Mouse (Mus musculus) fibroblast of lung, adult 2 months (primary cell): ENCODE measurements around the gene Inafm1.
A peak's percentile ranks its signal among the peaks of the same experiment; 100 is the strongest.
"Not testable (repeated sequence)": the region's sequence is repeated elsewhere in the genome, so short reads cannot be mapped to it uniquely, and the experiment has no call there.

Experiments used
- DNase-seq: peaks from one replicate; pipeline ENCODE4 v3.0.0-alpha.2; 2011; ENCODE audit warnings: low read depth

Gene Inafm1

DNA sequence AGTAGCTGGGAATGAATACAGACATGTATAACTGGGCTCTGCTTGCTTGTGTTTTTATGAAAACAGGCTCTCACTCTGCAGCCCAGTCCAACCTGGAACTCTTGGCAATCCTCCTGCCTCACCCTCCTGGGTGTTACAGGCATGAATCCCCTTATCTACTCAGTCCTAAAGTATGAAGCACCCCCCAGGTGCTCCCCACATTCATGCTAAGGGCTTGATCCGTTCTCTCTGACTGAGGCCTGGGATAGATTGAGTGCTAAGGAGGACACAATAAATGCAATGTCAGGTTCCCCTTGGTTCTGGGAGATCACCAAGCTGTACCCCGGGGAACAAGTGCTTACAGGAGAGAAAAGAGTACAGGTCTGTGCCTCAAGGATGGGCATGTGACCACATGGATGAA, 24.2 kb upstream of the Inafm1 start:
- no peak for DNase-seq

DNA sequence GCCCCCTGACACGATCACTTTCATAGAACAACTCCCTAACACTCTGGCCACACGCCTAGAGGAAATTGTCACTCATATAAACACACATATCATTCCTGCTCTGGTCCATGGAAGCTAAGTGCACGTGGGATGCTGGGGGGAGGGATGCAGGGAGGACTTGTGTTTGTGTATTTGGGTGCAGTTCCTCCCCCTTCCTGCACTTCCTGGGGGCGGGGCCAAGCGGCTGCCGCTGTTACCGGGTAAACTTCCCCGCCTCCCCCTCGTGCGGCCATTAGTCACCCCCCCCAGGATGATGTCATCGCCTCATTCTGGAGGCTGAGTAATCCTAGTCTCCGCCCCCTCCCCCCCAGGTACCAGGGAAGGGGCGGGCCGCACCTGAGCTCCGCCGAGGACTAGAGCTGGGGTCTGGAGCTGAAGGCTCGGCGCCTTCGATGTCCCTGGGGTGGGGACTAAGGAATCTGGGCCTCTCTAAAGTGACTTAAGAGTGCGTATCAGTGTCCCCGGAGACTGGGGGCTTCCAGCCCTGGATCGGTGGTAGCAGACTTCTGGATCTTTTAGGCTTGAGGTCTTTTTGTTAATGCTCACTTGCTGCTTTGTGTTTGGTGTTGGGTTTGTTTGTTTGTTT, 23.5 kb upstream of the Inafm1 start:
- DNase-seq, result peak; percentile 82

DNA sequence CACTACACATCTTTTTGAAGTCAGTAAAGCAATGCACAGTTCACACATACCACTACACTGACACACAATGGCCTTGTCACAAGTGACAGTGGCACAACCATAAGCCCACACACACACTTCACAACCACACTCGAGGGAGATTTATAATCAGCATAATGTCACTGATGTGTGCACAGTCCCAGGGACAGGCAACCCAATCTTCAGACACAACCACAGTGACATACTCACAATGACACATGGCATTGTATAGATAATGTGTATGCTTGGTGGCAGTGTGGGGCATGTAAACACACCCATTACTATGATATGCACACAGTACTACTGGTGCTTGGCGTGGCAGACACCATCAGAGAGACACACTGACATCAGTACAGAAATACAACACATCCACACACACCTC, 22.7 kb upstream of the Inafm1 start:
- no peak for DNase-seq

DNA sequence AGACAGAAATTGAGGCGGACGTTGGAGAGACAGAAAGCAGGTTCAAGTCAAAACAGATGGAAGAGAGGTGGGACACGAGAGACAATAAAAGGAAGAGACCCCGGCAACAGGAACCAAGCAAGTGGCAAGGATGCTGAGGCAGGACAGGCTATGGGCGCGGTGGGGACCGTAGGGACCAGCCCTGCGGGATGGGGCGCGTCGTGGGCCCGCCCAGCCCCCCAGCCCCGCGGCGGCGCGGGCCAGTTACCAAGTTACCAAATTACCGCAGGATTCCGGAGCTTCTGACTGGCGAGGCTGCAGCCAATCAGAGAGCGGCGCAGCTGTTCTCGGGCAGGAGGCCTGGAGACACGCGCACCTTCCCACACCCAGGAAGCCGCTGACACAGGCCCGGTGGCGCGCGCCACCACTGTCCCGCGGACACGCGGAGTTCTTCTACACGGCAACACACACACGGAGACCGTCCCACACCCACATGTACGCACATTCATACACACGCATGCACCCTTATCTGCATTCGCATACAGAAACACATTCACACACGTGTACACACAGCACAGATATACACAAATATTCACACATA, 22.0 kb upstream of the Inafm1 start:
- peak; percentile 73 for DNase-seq

DNA sequence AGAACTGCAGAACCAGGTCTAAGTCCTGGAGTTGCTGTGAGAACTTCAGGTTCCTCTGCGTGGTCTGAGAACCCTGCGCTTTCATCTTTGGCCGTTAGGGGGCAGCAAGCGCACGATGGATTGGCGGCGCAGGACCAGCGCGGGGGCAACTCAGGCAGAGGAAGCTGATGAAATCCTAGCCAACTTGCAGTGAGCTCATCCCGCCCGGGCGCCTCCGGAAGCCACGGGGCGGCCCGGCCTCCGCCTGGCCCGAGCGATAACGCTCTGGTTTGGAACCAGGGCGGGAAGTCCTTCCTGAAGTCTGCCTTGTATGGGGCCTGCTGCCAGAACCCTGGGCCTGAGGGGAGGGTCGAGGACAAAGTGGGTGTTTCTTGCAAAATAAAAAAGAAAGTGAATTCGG, 21.4 kb upstream of the Inafm1 start:
- DNase-seq, result peak; percentile 92

DNA sequence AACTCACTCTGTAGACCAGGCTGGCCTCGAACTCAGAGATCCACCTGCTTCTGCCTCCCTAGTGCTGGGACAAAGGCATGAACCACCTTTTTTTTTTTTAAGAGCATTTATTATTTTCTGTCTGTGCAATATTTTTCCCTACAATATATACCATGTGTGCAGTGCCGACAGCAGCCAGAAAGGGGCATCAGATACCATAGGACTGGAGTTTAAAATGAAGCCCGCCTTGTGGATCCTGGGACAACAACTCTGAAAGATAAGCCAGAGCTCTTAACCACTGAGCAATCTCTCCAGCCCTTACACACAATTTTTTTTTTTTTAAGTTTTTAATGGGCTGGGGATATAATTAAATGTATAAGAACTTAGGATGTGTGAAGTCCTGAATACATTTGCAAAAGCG, 20.9 kb upstream of the Inafm1 start:
- DNase-seq, result no peak

DNA sequence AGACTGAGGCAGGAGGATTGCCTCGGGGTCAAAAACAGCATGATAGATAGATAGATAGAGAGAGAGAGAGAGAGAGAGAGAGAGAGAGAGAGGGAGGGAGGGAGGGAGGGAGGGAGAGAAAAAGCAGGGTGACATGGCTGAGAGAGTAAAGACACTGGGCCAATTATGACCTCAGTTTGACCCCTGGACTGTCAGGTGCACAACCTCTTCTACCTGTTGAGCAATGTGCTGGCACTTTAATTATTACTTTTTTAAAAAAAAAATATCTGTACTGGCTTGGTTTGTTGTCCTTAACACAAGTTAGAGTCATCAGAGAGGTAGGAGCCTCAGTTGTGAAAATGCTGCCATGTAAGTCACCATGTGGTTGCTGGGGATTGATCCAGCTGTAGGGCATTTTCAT, 14.4 kb upstream of the Inafm1 start:
- DNase-seq, result no peak

DNA sequence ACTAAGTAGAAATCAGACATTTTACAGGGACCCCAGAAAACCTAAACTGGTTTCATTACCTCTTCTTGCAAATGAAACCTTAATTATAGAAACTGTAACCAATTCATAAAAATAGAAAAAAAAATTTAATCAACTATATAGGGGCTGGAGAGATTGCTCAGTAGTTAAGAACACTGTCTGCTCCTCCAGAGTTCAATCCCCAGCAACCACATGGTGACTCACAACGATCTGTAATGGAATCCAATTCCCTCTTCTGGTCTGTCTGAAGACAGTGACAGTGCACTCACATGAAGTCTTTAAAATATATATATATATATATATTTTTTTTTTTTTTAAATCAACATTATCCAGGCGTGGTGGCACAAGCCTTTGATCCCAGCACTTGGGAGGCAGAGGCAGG, 13.6 kb upstream of the Inafm1 start:
- no peak for DNase-seq

DNA sequence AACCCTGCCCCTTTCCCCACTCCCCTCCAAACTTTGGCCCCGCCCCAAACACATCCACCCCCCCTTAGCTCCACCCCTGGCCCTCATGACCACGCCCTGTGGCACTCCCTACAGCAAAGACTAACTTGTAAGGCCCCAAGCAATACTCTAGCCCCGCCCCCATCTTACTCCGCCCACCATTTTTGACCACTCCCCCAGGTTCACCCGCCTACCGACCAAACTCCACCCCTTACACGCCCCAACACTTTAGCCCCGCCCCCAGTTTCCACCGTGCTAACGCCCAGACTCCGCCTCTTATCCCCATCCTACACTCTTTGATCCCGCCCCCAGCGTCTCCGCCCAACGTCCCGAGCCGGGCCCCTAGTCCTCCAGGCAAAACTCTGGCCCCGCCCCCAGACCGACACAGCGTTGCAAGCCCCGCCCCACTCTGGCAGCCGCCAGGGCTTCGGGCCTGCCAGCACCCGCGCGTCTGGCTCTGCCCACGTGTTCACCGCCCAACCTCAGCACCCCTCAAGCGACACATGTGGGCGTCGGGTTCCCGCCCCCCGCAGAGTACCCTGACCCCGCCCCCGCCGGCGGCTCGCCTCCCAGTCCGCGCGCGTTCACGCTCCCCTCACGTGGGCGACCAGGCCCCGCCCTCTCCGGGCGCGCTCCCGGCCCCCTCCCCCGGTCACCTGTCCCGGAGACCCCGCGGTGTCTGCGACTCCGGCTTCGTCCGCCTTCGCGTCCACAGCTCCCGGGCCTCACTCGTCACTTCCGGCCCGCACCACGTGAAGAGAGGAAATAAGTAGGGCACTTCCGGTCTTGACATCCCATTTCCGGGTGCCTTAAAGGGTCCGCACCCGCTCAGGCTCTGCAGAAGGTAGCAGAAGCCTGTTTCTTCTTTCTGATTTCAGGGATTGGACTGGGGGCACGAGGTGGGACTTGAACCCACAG, 12.9 kb upstream of the Inafm1 start, which contains the start of gene Ccdc9:
Gene Ccdc9, minus strand, starts transcription at position 770 of the 936 bp plus-strand sequence.
- peak; percentile 97 for DNase-seq

DNA sequence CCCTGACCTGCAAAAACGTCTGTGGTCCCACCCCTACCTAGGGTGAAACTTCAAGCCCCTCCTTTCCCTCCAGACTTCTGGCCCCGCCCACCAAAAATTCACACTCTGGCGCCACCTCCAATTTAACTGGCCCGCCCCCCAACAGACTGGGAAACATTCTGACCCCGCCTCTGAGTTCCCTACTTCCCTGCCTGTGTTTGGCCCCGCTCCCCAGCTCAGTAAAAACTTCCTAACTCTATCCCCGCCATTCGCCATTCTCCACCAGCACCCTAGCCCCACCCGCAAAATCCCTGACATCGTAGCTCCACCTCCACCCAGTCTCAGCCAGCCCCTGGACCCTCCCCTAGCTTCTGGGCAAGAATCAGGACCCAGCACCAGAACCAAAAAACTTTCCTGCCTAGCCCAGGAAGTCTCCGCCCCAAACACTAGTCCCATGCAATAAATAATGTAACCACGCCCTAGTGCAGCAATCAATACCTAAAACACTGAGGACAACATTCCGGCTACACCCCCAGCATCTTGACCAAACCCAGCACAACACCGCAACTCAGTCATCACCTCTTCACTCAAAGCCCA, 12.1 kb upstream of the Inafm1 start:
- DNase-seq, result peak; percentile 51

DNA sequence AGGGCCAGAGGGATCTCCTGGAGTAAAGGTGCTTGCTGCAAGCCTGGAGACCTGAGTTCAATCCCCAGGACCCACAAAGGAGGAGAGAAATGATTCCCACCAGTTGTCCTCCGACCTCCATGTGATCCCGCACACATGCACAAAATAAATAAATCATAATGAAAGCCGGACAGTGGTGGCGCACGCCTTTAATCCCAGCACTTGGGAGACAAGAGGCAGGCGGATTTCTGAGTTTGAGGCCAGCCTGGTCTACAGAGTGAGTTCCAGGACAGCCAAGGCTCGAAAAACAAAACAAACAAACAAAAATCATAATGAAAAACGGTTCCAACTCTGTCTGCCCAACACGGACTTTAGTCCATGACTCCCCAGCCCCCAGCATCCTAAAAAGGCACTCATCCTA, 11.5 kb upstream of the Inafm1 start:
- DNase-seq, result no peak

DNA sequence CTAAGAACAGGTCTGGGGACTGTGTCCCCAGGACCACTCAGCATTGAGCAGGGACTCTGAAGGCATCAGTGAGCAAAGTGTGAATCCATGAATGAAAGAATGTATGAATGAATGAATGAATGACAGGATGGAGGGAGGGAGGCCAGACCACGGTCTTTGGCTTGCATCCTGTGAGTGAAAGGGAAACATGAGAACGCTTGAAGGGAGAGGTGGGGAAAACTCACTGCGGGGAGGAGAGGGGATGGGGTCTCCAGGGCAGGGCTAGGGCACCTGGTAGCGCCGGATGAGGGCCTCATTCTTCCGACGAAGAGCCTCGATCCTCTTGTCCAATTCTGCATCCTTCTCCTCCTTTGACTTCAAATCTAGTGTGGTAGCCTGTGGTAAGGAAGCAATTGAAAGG, 10.6 kb upstream of the Inafm1 start:
- DNase-seq, result no peak

DNA sequence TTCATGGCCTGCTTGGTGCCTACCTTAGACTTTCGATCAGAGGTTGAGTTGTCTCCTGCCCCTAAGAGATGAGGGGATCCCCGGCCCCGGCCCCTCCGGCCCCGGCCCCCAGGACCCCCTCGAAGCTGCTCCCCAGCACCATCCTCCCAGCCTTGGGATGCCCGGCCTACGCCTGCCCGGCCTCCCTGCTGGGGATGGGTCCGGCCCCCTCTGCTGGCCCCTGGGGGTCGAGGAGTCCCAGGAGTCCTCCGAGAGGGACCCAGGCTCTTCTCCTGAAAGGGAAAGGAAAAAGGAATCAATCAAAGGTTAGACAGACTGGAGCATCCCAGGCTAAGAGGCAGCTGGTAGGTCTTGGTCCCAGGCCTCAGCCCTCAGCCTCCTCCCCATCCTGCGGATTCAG, 8.9 kb upstream of the Inafm1 start:
- DNase-seq, result no peak

DNA sequence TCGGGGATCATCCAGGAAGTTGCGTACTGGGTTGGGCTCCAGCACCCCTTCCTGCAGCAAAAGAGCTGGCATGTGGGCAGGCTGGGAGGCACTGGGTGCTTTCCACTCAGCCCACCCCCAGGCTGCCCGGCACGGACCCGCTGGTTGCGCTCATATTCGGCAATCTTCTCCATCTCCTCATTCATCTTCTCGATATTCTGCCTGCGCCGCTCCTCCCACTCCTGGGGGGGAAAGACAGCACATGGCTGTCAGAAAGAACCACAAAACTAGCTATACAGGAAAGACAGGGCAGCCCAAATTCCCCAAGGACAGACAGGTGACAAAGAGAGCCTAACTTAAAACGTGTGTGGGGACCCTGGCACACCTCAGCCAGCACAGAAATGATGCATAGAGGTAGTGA, 7.3 kb upstream of the Inafm1 start:
- no peak for DNase-seq

DNA sequence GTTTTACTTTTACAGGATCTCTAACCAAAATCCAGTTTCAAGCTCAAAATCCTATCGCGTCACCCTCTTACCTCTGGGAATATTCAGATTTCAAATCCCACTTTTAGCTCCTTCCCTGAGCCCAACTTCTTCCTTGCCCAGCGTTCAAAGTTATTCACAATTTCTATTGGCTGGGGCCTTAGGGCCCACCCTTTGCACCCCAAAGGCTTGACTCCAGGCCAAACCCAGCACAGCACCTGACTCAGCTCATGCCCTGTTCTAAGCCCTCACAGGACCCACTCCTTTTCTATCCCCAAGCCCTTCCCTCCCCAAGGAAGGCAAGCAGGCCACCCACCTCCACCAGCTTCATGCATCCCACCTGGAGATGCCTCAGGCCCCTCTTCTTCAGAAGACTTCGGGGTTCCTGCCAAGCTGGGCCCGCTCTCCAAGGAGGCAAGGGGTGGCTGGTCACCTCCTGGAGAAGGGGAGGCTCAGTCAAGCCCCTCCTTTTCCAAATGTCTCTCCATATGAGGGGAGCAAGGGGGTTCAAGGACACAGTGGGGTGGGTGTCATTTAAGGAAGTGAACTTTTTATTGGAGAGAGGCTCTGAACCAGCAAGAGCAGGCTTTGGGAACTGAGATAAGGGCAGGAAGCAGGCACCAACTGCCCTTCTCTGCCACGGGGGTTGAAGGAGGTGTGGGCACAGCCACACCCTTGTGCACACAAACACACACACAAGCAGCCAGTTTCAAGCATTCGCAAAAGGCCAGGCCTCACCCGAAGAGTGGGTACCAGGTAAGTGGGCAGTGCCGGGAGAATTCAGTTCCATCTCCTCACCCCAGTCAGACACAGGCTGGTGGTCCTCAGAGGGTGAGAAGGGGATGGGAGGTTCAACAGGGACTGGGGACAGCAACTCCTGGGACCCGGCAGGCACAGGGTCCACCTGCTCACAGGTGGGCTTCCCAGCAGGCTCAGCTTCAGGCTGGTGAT, 1.8 kb upstream of the Inafm1 start:
- no peak for DNase-seq

DNA sequence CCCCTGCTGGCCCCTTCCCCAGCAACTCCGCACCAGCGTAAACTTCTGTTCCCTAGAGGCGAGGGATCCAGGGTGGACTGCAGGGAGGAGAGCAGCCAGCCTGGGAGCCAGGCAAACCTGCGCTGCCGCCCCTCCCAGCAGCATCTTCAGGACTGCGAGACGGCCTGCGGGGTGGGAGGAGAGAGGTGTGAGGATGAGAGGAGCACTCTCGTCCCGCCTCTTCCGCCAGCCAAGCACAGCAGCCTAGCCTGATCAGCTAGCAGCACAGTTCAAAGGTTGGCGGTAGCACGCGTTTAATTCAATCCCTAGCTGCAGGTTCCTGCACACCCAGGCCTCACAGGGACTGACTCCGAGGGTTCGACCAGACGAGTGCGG, 336 bp upstream of the Inafm1 start:
- DNase-seq, result no peak

DNA sequence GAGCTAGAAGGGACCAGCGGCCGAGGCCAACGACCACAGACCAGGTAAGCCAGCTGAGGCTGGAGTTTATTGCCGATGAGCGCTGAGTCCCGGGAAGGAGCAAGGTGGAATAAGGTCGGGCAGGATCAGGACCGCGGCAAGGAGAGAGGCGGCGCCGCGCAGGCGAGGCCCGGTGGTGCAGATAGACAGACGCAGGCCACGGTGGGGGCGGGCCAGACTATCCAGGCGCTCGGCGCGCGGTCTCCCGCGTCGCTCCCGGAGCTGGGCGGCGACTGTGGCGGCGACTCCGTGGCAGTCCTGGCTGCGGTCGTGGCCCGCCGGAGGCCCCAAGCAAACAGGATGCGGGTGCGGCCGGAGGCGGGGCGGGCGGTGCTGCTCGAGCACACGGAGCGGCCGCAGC, 736 bp downstream of the Inafm1 start:
- DNase-seq, result no peak

DNA sequence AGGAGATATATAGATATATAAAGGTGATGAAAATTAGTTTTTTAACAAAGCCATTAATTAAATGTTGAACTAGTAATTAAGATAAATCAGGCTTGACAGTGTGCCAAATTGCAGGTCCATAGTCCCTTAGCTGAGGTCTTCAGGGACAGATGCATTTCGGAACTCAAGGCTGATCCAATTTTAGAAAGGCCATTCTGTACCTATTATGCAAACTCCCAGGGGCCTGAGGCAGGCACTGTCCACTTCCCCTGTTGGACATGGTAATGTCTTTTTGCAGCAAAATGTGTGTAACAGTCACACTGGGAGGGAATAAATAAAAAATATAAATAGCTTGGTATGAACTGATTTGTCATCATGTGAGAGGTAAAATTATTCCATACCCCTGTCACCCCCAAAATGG, 2.3 kb downstream of the Inafm1 start:
- no peak for DNase-seq

DNA sequence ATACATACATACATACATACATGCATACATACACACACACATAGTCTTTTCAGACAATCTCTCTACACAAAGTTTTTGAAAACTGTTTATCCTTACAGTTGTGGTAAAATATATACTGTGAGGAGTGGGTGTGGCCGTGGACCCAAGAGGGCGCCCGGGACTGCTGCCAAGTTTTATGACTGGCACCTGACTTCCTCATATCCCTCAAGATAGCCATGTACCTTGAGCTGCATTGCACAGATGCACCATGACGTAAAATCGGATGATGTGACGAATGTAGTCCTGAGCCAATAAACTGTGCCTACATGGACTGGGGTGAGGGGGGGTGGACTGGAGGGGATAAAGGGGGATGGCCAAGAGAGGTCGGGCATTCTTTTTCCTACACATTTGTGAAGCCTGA, 6.8 kb downstream of the Inafm1 start:
- DNase-seq, result not testable (repeated sequence)

DNA sequence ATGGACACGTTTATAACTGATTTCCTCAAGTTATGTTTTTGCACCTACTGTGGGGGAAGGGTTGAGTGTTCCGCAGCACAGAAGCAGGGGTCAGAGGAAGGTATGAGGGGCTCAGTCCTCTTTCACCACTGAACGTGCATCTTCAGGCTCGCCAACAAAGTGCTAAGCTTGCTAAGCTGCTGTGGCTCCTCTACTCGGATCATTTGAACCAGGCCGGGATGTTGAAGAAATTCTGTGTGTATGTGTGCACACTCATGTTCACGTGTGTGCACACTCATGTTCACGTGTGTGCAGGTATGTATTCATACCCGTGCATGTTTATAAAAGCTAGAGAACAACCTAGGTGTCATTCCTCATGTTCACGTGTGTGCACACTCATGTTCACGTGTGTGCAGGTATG, 7.6 kb downstream of the Inafm1 start:
- DNase-seq, result no peak

DNA sequence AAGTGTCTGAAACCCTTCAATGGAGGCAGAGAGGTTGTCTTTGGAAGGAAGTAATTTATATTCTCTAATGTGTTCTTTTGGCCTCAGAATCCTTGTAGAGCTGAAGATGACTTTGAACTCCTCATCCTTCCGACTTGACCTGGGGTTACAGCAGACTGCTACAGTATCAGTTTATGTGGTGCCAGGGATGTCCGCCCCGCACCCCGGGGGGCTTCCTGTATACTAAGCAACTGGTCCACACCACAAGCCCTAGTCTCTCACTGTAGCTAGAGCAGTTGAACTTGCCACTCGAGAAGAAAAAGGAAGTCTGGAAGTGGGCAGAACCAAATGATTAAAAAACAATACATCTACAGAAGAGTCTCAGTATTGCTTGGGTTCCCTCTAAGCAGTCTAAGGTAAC, 9.6 kb downstream of the Inafm1 start:
- DNase-seq, result no peak
